Mouse (Mus musculus): ENCODE measurements around the gene Tet3.

DNA sequence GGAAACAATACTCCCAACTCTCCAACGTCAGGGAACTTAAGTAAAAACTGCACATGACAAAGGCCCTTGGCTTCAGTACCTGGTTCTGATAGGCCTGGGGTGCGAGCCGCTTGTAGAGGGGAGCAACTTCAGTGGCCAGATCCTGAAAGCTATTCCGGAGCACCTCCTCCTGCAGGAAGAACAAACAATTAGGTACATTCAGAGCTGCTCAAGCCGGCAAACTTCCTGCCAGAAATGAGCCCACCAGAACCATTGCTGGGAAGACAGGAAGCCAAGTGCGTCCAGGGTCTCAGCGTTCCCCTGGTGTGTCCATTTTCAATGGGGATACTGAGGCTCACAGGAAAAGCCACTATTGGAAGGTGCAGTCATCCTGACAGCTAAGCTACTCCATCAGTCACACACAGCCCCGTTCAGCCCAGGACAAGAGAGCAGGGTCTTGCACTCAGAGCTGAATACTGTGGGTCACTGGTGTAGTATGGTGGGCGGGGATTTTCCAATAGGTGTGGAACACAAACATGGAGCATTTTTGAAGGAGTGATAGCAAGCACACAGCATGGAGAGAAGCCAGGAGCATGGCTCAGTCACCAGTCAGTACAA is 85.1 kb downstream of the Tet3 start:
- TF ChIP-seq CTCF (IDR thresholded peaks at IDR 0.05; ENCODE audit: low read depth) (no peak), EP300 (IDR thresholded peaks at IDR 0.05; ENCODE audit: low read depth) (no peak)

All from liver, postnatal 0 days (tissue).